Mouse (Mus musculus): ENCODE data around the gene Ctnna3. TPM values are rescaled to one million over a fixed set of nuclear protein-coding genes. Genes with fewer than 3 reads are reported as not detected.

Gene Ctnna3
- total and polyA plus RNA-seq, 2 experiments from 2014 or later = 0.63 to 1.0 TPM

DNA sequence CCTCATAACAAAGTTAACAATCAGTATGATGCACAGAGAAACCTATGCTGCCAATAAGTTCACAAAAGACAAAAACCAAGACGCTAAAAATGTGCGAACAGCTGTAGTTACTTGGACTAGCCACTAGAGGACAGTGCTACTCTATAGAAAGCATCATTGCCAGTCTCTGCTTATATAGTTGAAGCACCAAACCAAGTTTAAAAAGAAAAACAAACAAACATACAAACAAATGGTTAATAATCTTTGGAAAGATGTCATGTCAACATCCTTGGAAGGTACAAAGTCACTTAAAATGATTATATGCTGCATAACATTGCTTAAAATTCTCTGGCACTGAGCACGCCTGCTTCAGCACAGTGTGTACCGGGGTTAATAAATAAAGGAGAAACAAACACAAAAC, 654.6 kb downstream of the Ctnna3 start:
- Histone ChIP-seq H3K4me1 (ENCODE audit: insufficient read depth, low read length) (no peaks in the 10 kb centered on the region), H3K9ac (replicated peaks; ENCODE audit: low read length, poor library complexity, severe bottlenecking) (0 out of 2 replicates have a peak overlapping the region, but pooled peaks have one; percentile 33), H3K36me3 (ENCODE audit: insufficient read depth, low read length) (no peaks in the 10 kb centered on the region), H3K27me3 (ENCODE audit: insufficient read depth, low read length) (peaks cover 3% of the 10 kb centered on the region; the same call in 1 of the 2 replicates), H3K9me3 (ENCODE audit: low read length) (no peaks in the 10 kb centered on the region), H3K27ac (ENCODE audit: low read depth, low read length) (no peak overlapping the region), H3K4me2 (ENCODE audit: low read depth, low read length, poor library complexity, severe bottlenecking) (peak overlapping the region; percentile 71), H3K4me3 (ENCODE audit: low read depth, low read length) (peak overlapping the region; percentile 55)
- WGBS = 31% methylated on average over 4 of the region's 4 CpGs
- peak; percentile 79 for DNase-seq (ENCODE audit: low spot score)
- peak; percentile 100 for TF ChIP-seq CTCF (IDR thresholded peaks at IDR 0.05)
- ATAC-seq (ENCODE audit: low FRiP score) = no peak

DNA sequence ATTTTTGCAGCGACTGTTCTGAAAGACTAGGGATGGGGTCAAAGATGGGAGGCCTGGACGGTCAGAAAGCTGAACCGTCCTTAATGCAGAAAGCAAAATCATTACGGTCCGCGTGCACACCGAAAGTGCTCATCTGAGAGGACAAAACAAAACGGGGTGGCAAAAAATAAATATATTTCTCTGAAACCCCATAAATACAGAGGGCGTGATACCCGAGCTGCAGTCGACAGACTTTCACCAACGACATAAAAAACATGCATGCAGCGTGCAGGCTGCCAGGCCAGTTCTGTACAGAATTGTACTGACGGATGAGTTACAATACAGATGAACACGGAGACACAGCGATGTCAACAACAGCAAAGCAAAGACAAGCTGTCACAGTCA, 656.3 kb downstream of the Ctnna3 start:
- Histone ChIP-seq H3K9ac (replicated peaks; ENCODE audit: low read length, poor library complexity, severe bottlenecking) (peak overlapping the region; percentile 64), H3K36me3 (ENCODE audit: insufficient read depth, low read length) (no peaks in the 10 kb centered on the region), H3K9me3 (ENCODE audit: low read length) (no peaks in the 10 kb centered on the region), H3K27me3 (ENCODE audit: insufficient read depth, low read length) (peaks cover 3% of the 10 kb centered on the region; the same call in 1 of the 2 replicates), H3K4me3 (ENCODE audit: low read depth, low read length) (peak overlapping the region; percentile 55), H3K4me1 (ENCODE audit: insufficient read depth, low read length) (no peaks in the 10 kb centered on the region), H3K4me2 (ENCODE audit: low read depth, low read length, poor library complexity, severe bottlenecking) (peak overlapping the region; percentile 71), H3K27ac (ENCODE audit: low read depth, low read length) (no peak overlapping the region)
- ATAC-seq (ENCODE audit: low FRiP score) = no peak
- DNase-seq (ENCODE audit: low spot score) = peak; percentile 12
- 53% methylated on average over 16 of the region's 16 CpGs for WGBS
- TF ChIP-seq CTCF (IDR thresholded peaks at IDR 0.05) = no peak

- Histone ChIP-seq H3K4me1 (ENCODE audit: insufficient read depth, low read length) (no peaks in the 10 kb centered on the region), H3K36me3 (ENCODE audit: insufficient read depth, low read length) (no peaks in the 10 kb centered on the region), H3K27ac (ENCODE audit: low read depth, low read length) (no peak overlapping the region), H3K4me3 (ENCODE audit: low read depth, low read length) (peak overlapping the region; percentile 55), H3K9ac (replicated peaks; ENCODE audit: low read length, poor library complexity, severe bottlenecking) (peak overlapping the region; percentile 64), H3K27me3 (ENCODE audit: insufficient read depth, low read length) (peaks cover 3% of the 10 kb centered on the region; the same call in 1 of the 2 replicates), H3K4me2 (ENCODE audit: low read depth, low read length, poor library complexity, severe bottlenecking) (peak overlapping the region; percentile 71), H3K9me3 (ENCODE audit: low read length) (no peaks in the 10 kb centered on the region)
- peak; percentile 11; the same call in 1 of the 2 replicates for ATAC-seq (ENCODE audit: low FRiP score)
- peak; percentile 49 for DNase-seq (ENCODE audit: low spot score)
- WGBS = 2% methylated on average over 12 of the region's 12 CpGs
- TF ChIP-seq CTCF (IDR thresholded peaks at IDR 0.05) = no peak
Observed at GRCm38 (mm10) chr10:64086567-64087391, 656.9 kb downstream of the Ctnna3 start.

GRCm38 (mm10) chr10:64087521-64087920, 657.6 kb downstream of the Ctnna3 start:
- Histone ChIP-seq H3K9me3 (ENCODE audit: low read length) (no peaks in the 10 kb centered on the region), H3K27me3 (ENCODE audit: insufficient read depth, low read length) (peaks cover 3% of the 10 kb centered on the region; the same call in 1 of the 2 replicates), H3K4me2 (ENCODE audit: low read depth, low read length, poor library complexity, severe bottlenecking) (peak overlapping the region; percentile 71), H3K27ac (ENCODE audit: low read depth, low read length) (peak overlapping the region; percentile 63; the same call in 1 of the 2 replicates), H3K4me3 (ENCODE audit: low read depth, low read length) (peak overlapping the region; percentile 55), H3K4me1 (ENCODE audit: insufficient read depth, low read length) (no peaks in the 10 kb centered on the region), H3K9ac (replicated peaks; ENCODE audit: low read length, poor library complexity, severe bottlenecking) (peak overlapping the region; percentile 64), H3K36me3 (ENCODE audit: insufficient read depth, low read length) (no peaks in the 10 kb centered on the region)
- no peak for TF ChIP-seq CTCF (IDR thresholded peaks at IDR 0.05)
- WGBS = 0% methylated on average over 12 of the region's 12 CpGs
- ATAC-seq (ENCODE audit: low FRiP score) (no peak), DNase-seq (ENCODE audit: low spot score) (peak; percentile 19)

DNA sequence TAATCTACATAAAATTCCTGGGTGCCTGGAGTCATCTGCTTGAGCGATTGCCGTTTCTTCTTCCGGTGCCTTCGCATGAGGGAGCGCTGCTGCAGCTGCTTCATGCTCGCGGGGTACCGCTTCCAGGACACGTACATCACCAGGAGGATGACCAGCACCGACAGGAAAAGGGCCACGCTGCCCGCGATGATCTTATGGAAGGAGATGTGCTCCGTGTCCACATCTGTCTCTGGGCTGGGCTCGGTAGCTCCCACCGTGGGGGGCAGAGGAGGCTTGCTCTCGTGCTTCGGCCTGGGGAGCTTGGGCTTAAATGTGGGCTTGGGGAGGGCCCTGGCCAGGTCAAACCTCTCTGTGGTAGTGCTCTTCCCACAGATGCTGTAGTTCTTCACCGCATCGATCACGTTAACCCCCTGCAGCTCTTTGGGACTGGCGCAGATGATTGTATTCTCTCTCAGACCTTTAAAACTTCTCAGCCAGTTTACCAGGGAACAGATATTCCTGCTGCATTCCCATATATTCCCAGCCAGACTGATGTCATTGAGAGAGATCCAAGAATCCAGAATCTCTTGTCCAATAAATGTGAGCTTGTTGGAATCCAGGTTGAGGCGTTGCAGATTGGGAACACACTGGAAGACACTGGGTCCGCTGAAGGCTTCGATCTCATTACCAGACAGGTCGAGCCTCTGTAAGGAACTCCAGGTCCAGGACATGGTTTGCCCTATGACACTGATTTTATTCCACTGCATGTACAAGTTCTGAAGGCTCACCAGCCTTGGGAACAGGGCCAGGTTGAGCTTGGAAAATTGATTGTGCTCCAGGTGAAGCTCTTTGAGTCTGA, 658.3 kb downstream of the Ctnna3 start:
- peak overlapping the region; percentile 64 for H3K9ac ChIP-seq (replicated peaks; ENCODE audit: low read length, poor library complexity, severe bottlenecking)
- peak overlapping the region; percentile 63 for H3K27ac ChIP-seq (ENCODE audit: low read depth, low read length)
- no peak for TF ChIP-seq CTCF (IDR thresholded peaks at IDR 0.05)
- no peaks in the 10 kb centered on the region for H3K4me1 ChIP-seq (ENCODE audit: insufficient read depth, low read length)
- peak overlapping the region; percentile 71 for H3K4me2 ChIP-seq (ENCODE audit: low read depth, low read length, poor library complexity, severe bottlenecking)
- H3K36me3 ChIP-seq (ENCODE audit: insufficient read depth, low read length) = no peaks in the 10 kb centered on the region
- DNase-seq (ENCODE audit: low spot score) (peak; percentile 50), ATAC-seq (ENCODE audit: low FRiP score) (no peak)
- H3K4me3 ChIP-seq (ENCODE audit: low read depth, low read length) = peak overlapping the region; percentile 55
- 3% methylated on average over 26 of the region's 26 CpGs for WGBS
- H3K27me3 ChIP-seq (ENCODE audit: insufficient read depth, low read length) = peaks cover 3% of the 10 kb centered on the region; the same call in 1 of the 2 replicates
- no peaks in the 10 kb centered on the region for H3K9me3 ChIP-seq (ENCODE audit: low read length)

Data from midbrain, postnatal 0 days (tissue).